Mouse (Mus musculus): ENCODE measurements around the gene Slc7a12. TPM values are rescaled to one million over a fixed set of nuclear protein-coding genes. Genes with fewer than 3 reads are reported as not detected.

Gene Slc7a12
- total RNA-seq (2015; ENCODE audit: low replicate concordance): not detected in 2 replicates
- not detected in 2 replicates for total RNA-seq (2017; ENCODE audit: low replicate concordance)

DNA sequence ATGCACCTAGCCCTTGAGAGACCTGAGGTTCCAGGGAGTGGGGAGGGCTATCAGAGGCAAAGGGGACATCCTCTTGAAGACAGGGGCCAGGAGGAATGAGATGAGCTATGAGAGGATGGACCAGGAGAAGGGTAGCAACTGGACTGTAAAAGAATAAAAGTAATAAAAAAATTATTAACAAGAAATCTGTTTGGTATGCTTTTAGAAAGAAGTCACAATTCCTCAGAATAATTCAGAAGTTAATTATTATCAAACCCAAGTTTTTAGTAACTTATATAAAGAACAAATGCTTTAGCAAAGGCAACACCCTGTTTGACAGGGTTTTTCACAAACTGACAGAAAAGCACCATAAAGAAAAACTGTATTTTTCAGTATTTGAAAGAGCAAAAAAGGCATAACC, at the start of gene Slc7a12:
Slc7a12 (plus strand) TSS at position 301 of the 400 bp plus-strand sequence.
- ATAC-seq (replicated peaks; ENCODE audit: low FRiP score, poor library complexity, severe bottlenecking): no peak

DNA sequence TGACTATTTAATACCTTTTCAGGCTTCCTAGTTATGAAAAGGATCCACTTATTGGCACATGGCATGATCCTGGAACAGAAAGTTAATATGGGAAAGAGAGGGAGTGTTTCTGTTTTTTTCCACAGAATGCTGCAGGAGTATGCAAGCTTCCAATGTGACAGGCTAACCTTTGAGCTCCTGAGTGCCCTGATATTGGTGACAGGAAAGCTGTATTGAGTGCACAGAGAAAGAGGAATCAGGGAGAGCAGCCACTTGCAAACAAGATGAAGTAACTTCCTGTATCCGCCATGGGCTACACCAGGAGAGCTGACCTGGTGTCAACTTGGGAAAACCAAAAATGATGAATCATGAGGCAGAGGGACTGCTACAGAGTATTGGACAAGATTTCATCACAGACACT, 48.1 kb upstream of the Slc7a12 start:
- ATAC-seq (replicated peaks; ENCODE audit: low FRiP score, poor library complexity, severe bottlenecking): no peak

DNA sequence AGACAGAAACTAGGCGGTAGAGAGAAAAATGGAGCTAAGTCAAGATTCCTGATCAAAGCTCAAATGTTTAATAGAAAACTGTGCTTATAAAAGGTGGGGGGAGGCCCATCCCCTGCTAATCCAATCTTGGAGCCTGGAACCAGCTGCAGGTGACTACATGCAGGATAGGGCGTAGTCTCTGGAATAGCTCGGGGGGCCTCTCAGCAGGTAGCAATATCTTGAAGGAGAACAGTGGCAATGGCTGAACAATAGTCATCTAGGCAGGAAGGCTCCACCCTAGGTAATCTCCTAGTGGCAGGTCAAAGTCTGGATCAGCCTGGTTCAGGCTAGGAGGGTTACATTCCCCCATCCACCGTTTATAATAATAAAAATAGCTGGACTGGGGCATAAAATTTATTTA, 34.5 kb upstream of the Slc7a12 start:
- no peak for ATAC-seq (replicated peaks; ENCODE audit: low FRiP score, poor library complexity, severe bottlenecking)

DNA sequence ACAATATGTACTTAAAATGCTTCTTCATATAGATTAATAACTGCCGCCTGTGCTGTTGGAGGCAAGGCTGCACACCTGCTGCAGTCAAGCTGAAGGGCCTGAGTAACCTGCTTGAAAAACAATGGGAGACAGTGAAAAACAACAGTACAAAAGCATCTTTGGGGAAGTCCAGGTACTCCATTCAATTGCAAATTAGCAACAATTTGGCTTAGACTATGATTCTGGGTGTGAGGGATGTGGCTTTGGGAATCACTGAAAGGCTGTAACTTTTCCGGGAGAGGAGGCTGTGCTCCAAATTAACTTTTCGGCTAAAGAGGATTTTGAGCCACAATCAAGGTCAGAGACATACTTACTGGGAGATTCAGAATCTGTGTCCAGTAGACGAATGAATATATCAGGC, 33.8 kb upstream of the Slc7a12 start:
- ATAC-seq (replicated peaks; ENCODE audit: low FRiP score, poor library complexity, severe bottlenecking): no peak

Other genes starting within 250 kb of the Slc7a12 start
- gene 1810022K09Rik, start 130.6 kb downstream of the Slc7a12 start, total RNA-seq (2015; ENCODE audit: low replicate concordance): 42.2 and 87.2 TPM in 2 replicates
- gene 1810022K09Rik, start 130.6 kb downstream of the Slc7a12 start, total RNA-seq (2017; ENCODE audit: low replicate concordance): 55.9 and 100 TPM in 2 replicates
- gene Car13, start 161.0 kb downstream of the Slc7a12 start, total RNA-seq (2015; ENCODE audit: low replicate concordance): 0.84 TPM in 1 of 2 replicates, not detected in the other
- gene Car13, start 161.0 kb downstream of the Slc7a12 start, total RNA-seq (2017; ENCODE audit: low replicate concordance): 0.42 TPM in 1 of 2 replicates, not detected in the other

All from erythroblast, adult 5-6 weeks (primary cell).